Mouse (Mus musculus) ovary, adult 18-20 months (tissue): ENCODE results near the gene Vmn2r40.
"Not testable (repeated sequence)": the region's sequence is repeated elsewhere in the genome, so short reads cannot be mapped to it uniquely, and the experiment has no call there.

Experiments used
- DNase-seq: peaks from one replicate; pipeline ENCODE4 v3.0.0; 2022; ENCODE audit warnings: low spot score, mixed read lengths

Gene Vmn2r40

GRCm38 (mm10) chr7:8931335-8931734 is at the start of gene Vmn2r40:
Vmn2r40 (minus strand) TSS chr7:8931435.
- not testable (repeated sequence) for DNase-seq
